Mouse (Mus musculus) testis, adult 2 months (tissue): Measurements from ENCODE around the gene Ccr6. TPM values are rescaled to one million over a fixed set of nuclear protein-coding genes. Genes with fewer than 3 reads are reported as not detected.

Experiments used
- H3K27ac ChIP-seq: fragments of 200-500 bp; 2 replicates; pipeline ENCODE4 v1.5.1; 2012; ENCODE audit warnings: low read depth, low read length; ENCODE audit not compliant: control insufficient read depth, insufficient read depth
- H3K27me3 ChIP-seq: fragments of 200-500 bp; 2 replicates; pipeline ENCODE4 v1.6.1; 2012; ENCODE audit warnings: mild to moderate bottlenecking, low read length, moderate library complexity; ENCODE audit not compliant: control insufficient read depth, insufficient read depth
- H3K36me3 ChIP-seq: fragments of 200-500 bp; 2 replicates; pipeline ENCODE4 v1.6.1; 2012; ENCODE audit warnings: mild to moderate bottlenecking, low read length; ENCODE audit not compliant: control insufficient read depth, insufficient read depth
- H3K4me1 ChIP-seq: fragments of 200-500 bp; 2 replicates; pipeline ENCODE4 v1.6.1; 2012; ENCODE audit warnings: low read length; ENCODE audit not compliant: control insufficient read depth, insufficient read depth
- H3K4me3 ChIP-seq: fragments of 200-500 bp; 2 replicates; pipeline ENCODE4 v1.5.1; 2012; ENCODE audit warnings: low read depth, mild to moderate bottlenecking, low read length, moderate library complexity, mixed read lengths; ENCODE audit not compliant: control insufficient read depth
- CTCF ChIP-seq: fragments of 200-500 bp; IDR thresholded peaks from 2 replicates; pipeline ENCODE4 v1.5.1; 2012; ENCODE audit warnings: low read depth, mild to moderate bottlenecking, inconsistent platforms, low read length, moderate library complexity; ENCODE audit not compliant: control insufficient read depth, insufficient read depth, insufficient replicate concordance
- POLR2A ChIP-seq: fragments of 200-500 bp; IDR thresholded peaks from 2 replicates; pipeline ENCODE4 v1.6.1; 2012; ENCODE audit warnings: low read depth, mild to moderate bottlenecking, inconsistent platforms, low read length, moderate library complexity; ENCODE audit not compliant: control insufficient read depth
- polyA plus RNA-seq: library from polyadenylated mRNA; depleted of rRNA; stranded (reverse); fragments of >200 nt; gene quantifications from 2 replicates; pipeline ENCODE4 v1.2.3, GENCODE M21; 2012

Ccr6 gene
- polyA plus RNA-seq, 1 experiment, result 15.7 TPM

GRCm38 (mm10) chr17:8286987-8287386 is 51.1 kb downstream of the Ccr6 start:
- H3K4me3 ChIP-seq, result no peak overlapping the region
- no peak overlapping the region for H3K27ac ChIP-seq
- H3K4me1 ChIP-seq, result peaks cover 9% of the 10 kb centered on the region
- H3K36me3 ChIP-seq, result no peaks in the 10 kb centered on the region
- TF ChIP-seq POLR2A, result no peak
- TF ChIP-seq CTCF, result no peak
- no peaks in the 10 kb centered on the region for H3K27me3 ChIP-seq

- Histone ChIP-seq H3K4me3 (no peak overlapping the region), H3K4me1 (peaks cover 1% of the 10 kb centered on the region), H3K36me3 (peaks cover 1% of the 10 kb centered on the region; the same call in 1 of the 2 replicates), H3K27ac (no peak overlapping the region), H3K27me3 (no peaks in the 10 kb centered on the region)
- no peak for TF ChIP-seq CTCF
- TF ChIP-seq POLR2A, result no peak
Measured at GRCm38 (mm10) chr17:8289993-8290679, 54.3 kb downstream of the Ccr6 start.

- Histone ChIP-seq H3K36me3 (peaks cover 1% of the 10 kb centered on the region; the same call in 1 of the 2 replicates), H3K27ac (no peak overlapping the region), H3K4me3 (no peak overlapping the region), H3K4me1 (no peaks in the 10 kb centered on the region), H3K27me3 (no peaks in the 10 kb centered on the region)
- TF ChIP-seq CTCF (no peak), POLR2A (no peak)
Measured at GRCm38 (mm10) chr17:8290736-8291135, 54.9 kb downstream of the Ccr6 start.

DNA sequence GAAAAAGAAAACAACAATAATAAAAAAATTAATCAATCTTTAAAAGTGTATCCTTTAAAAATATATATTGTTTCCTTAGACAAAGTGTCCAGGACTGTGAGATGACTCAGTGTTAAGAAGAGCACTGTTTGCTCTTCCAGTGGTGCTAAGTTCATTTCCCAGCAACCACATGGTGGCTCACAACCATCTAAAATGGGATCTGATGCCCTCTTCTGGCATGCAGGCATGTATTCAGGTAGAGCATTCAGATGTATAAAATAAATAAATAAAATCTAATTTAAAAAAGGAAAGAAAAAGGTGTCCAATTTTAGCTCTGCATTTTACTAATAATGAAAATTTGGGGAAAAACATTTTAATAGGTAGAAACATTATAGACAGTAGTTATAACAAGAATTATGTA is 60.0 kb downstream of the Ccr6 start:
- H3K36me3 ChIP-seq, result peaks cover 1% of the 10 kb centered on the region; the same call in 1 of the 2 replicates
- H3K27me3 ChIP-seq, result no peaks in the 10 kb centered on the region
- no peak for TF ChIP-seq POLR2A
- TF ChIP-seq CTCF, result no peak
- H3K27ac ChIP-seq, result no peak overlapping the region
- no peak overlapping the region for H3K4me3 ChIP-seq
- no peaks in the 10 kb centered on the region for H3K4me1 ChIP-seq

GRCm38 (mm10) chr17:8296313-8296844 is 60.5 kb downstream of the Ccr6 start:
- TF ChIP-seq POLR2A, result no peak
- TF ChIP-seq CTCF, result no peak
- Histone ChIP-seq H3K4me1 (no peaks in the 10 kb centered on the region), H3K27ac (no peak overlapping the region), H3K4me3 (no peak overlapping the region), H3K36me3 (peaks cover 1% of the 10 kb centered on the region; the same call in 1 of the 2 replicates), H3K27me3 (no peaks in the 10 kb centered on the region)

GRCm38 (mm10) chr17:8297746-8298145 is 61.9 kb downstream of the Ccr6 start:
- H3K4me1 ChIP-seq, result no peaks in the 10 kb centered on the region
- TF ChIP-seq CTCF (no peak), POLR2A (no peak)
- no peak overlapping the region for H3K4me3 ChIP-seq
- H3K27me3 ChIP-seq, result no peaks in the 10 kb centered on the region
- peaks cover 1% of the 10 kb centered on the region; the same call in 1 of the 2 replicates for H3K36me3 ChIP-seq
- H3K27ac ChIP-seq, result no peak overlapping the region

- Histone ChIP-seq H3K27ac (no peak overlapping the region), H3K36me3 (peaks cover 1% of the 10 kb centered on the region; the same call in 1 of the 2 replicates), H3K4me3 (no peak overlapping the region), H3K4me1 (no peaks in the 10 kb centered on the region), H3K27me3 (no peaks in the 10 kb centered on the region)
- no peak for TF ChIP-seq POLR2A
- no peak for TF ChIP-seq CTCF
Measured at GRCm38 (mm10) chr17:8298281-8298680, 62.4 kb downstream of the Ccr6 start.

DNA sequence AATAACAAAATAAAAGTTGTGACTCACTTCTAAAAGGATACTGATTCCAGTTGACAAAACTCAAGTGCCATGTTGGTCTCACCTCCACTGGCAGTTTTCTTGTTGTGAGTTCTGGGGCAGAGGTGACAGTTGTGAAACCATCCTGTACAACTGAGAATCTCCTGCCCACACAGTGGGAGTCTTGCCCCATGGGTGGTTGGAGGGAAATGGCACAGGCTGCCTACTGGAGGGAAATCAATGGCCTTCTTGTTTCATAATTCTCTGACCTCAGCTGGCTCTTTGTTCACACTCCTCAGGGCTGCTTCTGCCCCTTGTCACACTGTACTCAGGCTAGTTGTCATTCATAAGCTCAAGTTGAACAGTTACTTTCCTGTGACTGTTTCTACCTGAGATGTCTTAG is 63.7 kb downstream of the Ccr6 start:
- TF ChIP-seq POLR2A (no peak), CTCF (no peak)
- Histone ChIP-seq H3K27ac (no peak overlapping the region), H3K36me3 (no peaks in the 10 kb centered on the region), H3K4me3 (no peak overlapping the region), H3K4me1 (no peaks in the 10 kb centered on the region), H3K27me3 (no peaks in the 10 kb centered on the region)
